Mouse (Mus musculus) cerebellum, adult 11-12 months (tissue): ENCODE measurements around the gene Ptx3.
"Not testable (repeated sequence)": the region's sequence is repeated elsewhere in the genome, so short reads cannot be mapped to it uniquely, and the experiment has no call there.

Experiments
- DNase-seq: peaks from one replicate; pipeline ENCODE4 v3.0.0; 2022

Ptx3 gene

GRCm38 (mm10) chr3:66219655-66220191 is at the start of gene Ptx3:
Gene Ptx3 (plus strand): TSS chr3:66219910.
- no peak for DNase-seq

DNA sequence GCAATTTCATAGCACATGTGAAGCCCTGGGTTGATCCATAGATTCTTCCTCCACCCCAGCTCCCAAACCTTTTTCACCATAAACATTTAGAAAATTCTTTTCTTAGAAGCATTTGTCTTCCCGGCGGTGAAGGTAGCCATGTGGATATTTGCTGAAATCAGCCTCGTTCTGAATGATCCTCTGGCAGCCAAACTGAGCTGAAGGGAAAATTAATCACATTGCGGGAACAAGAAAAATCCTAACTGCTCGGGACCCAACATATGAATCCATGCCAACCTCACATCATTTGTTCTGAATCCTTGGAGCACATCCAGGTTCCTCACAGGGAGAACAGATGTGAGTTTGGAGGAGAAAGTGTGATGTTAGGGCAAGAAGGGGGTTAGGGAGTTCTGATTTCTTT is 46.8 kb upstream of the Ptx3 start:
- peak; percentile 2 for DNase-seq

GRCm38 (mm10) chr3:66179647-66180046 is 40.1 kb upstream of the Ptx3 start:
- DNase-seq = no peak

- no peak for DNase-seq
These were observed 25.7 kb upstream of the Ptx3 start for GRCm38 (mm10) chr3:66193910-66194562.

- DNase-seq = no peak
These were observed 10.7 kb upstream of the Ptx3 start for GRCm38 (mm10) chr3:66208836-66209573.

DNA sequence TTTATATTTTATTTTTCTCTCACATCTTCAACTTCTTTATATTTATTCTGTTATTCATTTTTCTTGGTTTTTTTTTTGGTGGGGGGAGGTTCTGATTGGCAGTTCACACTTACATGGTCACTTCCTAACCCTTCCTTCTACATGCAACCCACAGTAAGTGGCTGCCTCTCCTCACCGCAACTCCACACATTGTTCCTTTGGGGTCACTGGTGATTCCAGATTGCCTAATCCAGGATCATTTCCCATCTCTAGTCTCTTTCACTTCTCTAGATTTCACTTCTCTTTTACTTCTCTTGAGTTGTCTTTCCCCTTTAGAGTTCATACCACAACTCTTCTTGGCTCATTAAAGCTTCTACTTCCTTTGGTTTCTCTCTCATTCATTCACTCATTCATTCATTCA is 6.2 kb upstream of the Ptx3 start:
- no peak for DNase-seq

DNA sequence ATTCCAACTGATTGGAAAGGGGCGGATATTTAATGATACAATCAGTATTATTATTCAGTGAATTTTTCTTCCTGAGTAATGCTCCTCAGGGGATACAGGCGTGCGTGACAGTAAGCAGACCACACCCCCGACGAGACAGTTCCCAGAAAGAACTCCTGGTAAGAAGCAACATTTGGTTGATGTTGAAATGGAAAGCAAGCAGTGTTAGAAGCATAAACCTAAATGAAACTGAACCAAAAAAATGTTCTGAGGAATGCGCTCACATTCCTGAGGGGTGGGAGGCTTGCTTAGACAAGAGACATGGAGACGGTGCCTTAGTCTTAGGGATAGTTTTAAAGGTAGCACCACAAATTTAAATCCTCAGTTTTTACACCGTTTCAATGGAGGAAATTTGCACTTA is 4.0 kb upstream of the Ptx3 start:
- DNase-seq = no peak

GRCm38 (mm10) chr3:66220554-66221242 is 988 bp downstream of the Ptx3 start:
- no peak for DNase-seq

DNA sequence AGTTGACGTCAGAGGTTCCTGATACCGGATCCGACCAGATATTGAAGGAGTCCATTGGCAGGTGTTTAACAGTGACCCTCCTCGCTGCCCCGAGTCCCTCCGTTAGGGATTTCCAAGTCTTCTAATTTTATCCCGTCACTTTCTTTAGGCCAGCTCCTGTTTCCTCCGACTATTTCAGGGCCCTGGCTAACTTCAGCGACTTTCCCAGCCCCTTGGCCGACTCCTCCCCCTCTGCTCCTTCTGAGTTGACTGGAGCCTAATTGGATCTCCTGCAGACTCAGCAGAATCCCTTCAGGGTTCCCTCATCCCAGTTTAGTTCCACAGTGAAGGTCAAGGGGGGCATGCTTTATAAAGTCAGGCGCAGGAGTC is 1.5 kb downstream of the Ptx3 start:
- no peak for DNase-seq

- no peak for DNase-seq
These were observed 5.3 kb downstream of the Ptx3 start for GRCm38 (mm10) chr3:66224931-66225537.

DNA sequence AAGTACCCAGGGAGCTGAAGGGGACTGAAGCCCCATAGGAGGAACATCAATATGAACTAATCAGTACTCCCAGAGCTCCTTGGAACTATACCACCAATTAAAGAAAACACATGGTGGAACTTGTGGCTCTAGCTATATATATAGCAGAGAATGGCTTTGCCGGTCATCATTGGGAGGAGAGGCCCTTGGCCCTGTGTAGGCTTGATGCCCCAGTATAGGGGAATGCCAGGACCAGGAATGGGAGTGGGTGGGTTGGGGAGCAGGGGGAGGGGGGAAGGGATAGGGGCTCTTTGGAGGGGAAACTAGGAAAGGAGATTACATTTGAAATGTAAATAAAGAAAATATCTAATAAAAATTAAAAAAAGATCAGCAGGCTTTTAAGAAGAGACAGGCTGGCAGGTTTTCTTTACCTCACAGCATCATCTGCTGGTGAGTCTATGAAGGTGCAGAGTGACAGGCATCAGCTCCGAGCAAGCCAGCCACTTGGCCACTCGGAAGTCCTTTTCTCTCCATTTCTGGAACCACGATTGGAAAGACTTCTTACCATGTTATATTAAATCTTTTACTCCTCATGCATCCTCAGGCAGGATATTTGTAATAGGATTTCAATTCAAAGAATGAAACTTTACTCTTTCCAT is 16.6 kb downstream of the Ptx3 start:
- not testable (repeated sequence) for DNase-seq

DNA sequence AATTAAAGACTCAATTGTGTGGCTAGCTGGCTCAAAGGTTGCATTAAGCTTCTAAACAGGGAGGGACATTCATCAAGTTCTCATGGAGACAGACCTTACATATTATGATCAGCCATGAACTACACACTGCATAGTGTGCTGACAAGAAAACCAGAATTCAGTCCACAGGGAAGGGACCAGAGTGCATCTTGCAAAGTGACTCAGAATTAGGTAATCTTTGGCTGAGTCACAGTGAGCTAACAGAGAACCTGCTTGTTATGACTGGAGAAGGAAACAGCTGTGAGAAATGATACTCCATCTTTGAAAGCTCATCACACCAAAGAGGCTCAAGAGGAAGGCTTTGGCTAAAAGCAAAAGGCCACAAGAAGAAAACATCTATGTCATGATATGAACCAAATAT is 20.8 kb downstream of the Ptx3 start:
- DNase-seq = no peak

DNA sequence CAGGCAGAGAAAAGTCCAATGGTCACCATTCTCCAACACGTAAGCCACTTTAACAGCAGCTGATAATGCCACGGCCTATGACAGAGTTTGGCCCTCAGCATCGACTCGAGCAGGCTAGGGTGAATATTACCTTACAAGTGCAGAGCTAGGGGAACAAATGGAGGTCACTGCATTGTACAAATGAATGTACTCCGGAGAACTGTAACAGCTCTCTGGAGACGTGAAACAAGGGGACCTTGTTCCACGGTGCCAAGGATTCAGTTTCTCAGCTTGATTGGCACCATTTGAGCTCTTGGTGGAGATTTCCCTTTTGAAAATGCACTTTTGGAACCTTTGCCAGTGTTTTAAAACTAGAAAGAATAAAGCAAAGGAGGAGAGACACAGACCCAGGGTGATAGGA is 32.1 kb downstream of the Ptx3 start:
- DNase-seq = no peak

DNA sequence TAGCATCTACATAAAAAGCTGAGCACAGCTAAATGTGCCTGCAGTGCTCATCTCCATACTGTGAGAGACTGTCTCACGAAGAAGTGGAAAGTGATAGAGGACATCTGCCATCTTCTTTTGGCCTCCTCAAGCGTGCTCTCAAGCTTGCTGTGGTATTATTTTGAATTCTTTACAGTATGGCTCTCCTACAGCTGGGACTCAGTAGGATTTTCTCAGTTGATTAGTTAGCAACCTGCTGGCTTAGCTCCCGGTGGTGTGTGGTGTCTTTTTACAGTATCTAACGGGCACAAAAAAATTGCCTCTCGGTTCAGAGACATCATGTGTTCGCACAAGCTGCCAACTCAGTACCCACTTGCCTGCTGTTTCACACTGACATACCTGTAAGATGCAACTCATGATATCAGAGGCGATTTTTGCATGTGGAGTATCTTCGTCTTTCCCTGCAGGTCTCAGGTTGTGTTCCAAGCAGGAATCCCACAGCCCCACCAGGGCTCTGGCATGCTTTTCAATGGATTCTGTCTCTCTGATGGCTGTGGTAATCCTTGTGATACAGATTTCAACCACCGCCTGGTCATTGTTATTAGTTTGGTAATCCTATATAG is 34.9 kb downstream of the Ptx3 start:
- DNase-seq = peak; percentile 9

GRCm38 (mm10) chr3:66262319-66262718 is 42.6 kb downstream of the Ptx3 start:
- DNase-seq = no peak

DNA sequence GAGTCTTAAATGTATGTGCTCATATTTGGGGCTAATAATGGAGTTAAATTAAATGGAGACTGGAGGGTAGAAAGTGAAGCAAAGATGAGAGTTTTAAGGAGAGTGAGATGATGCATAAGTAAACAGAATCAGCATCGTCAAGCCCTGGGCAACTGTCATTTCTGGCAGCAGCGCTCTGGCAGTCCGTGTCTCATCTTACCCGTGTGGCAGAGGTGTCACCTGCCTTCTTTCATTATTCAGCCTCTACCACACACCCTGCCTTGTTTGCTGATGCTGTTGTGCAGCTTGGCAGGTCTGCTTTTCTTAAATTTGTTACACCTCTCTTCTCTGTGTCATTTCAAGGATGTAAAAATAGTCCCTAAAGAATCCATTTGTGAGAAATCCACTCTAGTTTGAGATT is 43.6 kb downstream of the Ptx3 start:
- no peak for DNase-seq
